Mouse (Mus musculus) small intestine, adult 2 months (tissue): ENCODE results near the gene Ccdc88c. TPM values are rescaled to one million over a fixed set of nuclear protein-coding genes. Genes with fewer than 3 reads are reported as not detected.

Experiments
- H3K27ac ChIP-seq: fragments of 200-500 bp; 2 replicates; pipeline ENCODE4 v1.5.1; 2012; ENCODE audit warnings: low read depth, low read length, control low read depth, inconsistent platforms; ENCODE audit not compliant: insufficient read depth
- H3K27me3 ChIP-seq: fragments of 200-500 bp; 2 replicates; pipeline ENCODE4 v1.6.1; 2012; ENCODE audit warnings: mild to moderate bottlenecking, moderate library complexity, low read length, inconsistent platforms; ENCODE audit not compliant: control insufficient read depth, insufficient read depth
- H3K36me3 ChIP-seq: fragments of 200-500 bp; 2 replicates; pipeline ENCODE4 v1.6.1; 2012; ENCODE audit warnings: mild to moderate bottlenecking, low read length, control low read depth, inconsistent platforms; ENCODE audit not compliant: control insufficient read depth, insufficient read depth
- H3K4me1 ChIP-seq: fragments of 200-500 bp; 2 replicates; pipeline ENCODE4 v1.6.1; 2012; ENCODE audit warnings: low read length, inconsistent platforms, mixed read lengths; ENCODE audit not compliant: control insufficient read depth, insufficient read depth, insufficient read length
- H3K4me3 ChIP-seq: fragments of 200-500 bp; 2 replicates; pipeline ENCODE4 v1.5.1; 2012; ENCODE audit warnings: low read depth, mild to moderate bottlenecking, control low read depth, inconsistent platforms, low read length, moderate library complexity
- CTCF ChIP-seq: fragments of 200-500 bp; IDR thresholded peaks from 2 replicates; pipeline ENCODE4 v1.5.1; 2012; ENCODE audit warnings: low read depth, mild to moderate bottlenecking, control low read depth, inconsistent platforms, low read length, moderate library complexity, mixed read lengths; ENCODE audit not compliant: insufficient replicate concordance, insufficient read length; ENCODE audit errors: extremely low read depth
- POLR2A ChIP-seq: fragments of 200-500 bp; IDR thresholded peaks from 2 replicates; pipeline ENCODE4 v1.6.1; 2012; ENCODE audit warnings: low read depth, mild to moderate bottlenecking, control low read depth, inconsistent platforms, low read length, moderate library complexity
- WGBS: fragments of 180-500 bp; shearing (Covaris S2); methylation state at CpG from one replicate; pipeline ENCODE4 v1.1.7; 2018; 5-methylcytosine and 5-hydroxymethylcytosine counted together
- polyA plus RNA-seq: library from polyadenylated mRNA; depleted of rRNA; stranded (reverse); fragments of >200 nt; gene quantifications from 2 replicates; pipeline ENCODE4 v1.2.3, GENCODE M21; 2012; rRNA removed

The Ccdc88c gene
- polyA plus RNA-seq, result 10.2 and 11.7 TPM in 2 replicates

GRCm38 (mm10) chr12:101028954-101029731 lies at the start of gene Ccdc88c:
Ccdc88c (minus strand) TSS chr12:101029056.
- peak within 1 kb of the TSS; percentile 71 for H3K4me3 ChIP-seq
- H3K36me3 ChIP-seq, result no peaks in the 10 kb centered on the region
- no peak; the same call in 1 of the 2 replicates for TF ChIP-seq POLR2A
- peak; percentile 98 for TF ChIP-seq CTCF
- peaks cover 20% of the 10 kb centered on the region for H3K4me1 ChIP-seq
- under 1% methylated on average over 55 of the region's 56 CpGs for WGBS
- peak within 1 kb of the TSS; percentile 75 for H3K27ac ChIP-seq
- H3K27me3 ChIP-seq, result no peaks in the 10 kb centered on the region

GRCm38 (mm10) chr12:101077955-101078354 lies 49.1 kb upstream of the Ccdc88c start:
- peaks cover 4% of the 10 kb centered on the region; the same call in 1 of the 2 replicates for H3K4me1 ChIP-seq
- TF ChIP-seq POLR2A, result no peak
- no peak for TF ChIP-seq CTCF
- H3K4me3 ChIP-seq, result no peak overlapping the region
- no peak overlapping the region for H3K27ac ChIP-seq
- no peaks in the 10 kb centered on the region for H3K27me3 ChIP-seq
- H3K36me3 ChIP-seq, result peaks cover 9% of the 10 kb centered on the region; the same call in 1 of the 2 replicates

- no peak overlapping the region for H3K4me3 ChIP-seq
- H3K4me1 ChIP-seq, result peaks cover 2% of the 10 kb centered on the region; the same call in 1 of the 2 replicates
- peaks cover 9% of the 10 kb centered on the region; the same call in 1 of the 2 replicates for H3K36me3 ChIP-seq
- H3K27ac ChIP-seq, result no peak overlapping the region
- H3K27me3 ChIP-seq, result no peaks in the 10 kb centered on the region
- 67% methylated on average over 3 of the region's 3 CpGs for WGBS
- TF ChIP-seq CTCF, result no peak
- TF ChIP-seq POLR2A, result no peak
Measured at GRCm38 (mm10) chr12:101075433-101075832, 46.6 kb upstream of the Ccdc88c start.

- H3K27ac ChIP-seq, result no peak overlapping the region
- H3K4me3 ChIP-seq, result no peak overlapping the region
- TF ChIP-seq POLR2A, result no peak
- no peak for TF ChIP-seq CTCF
- peaks cover 9% of the 10 kb centered on the region; the same call in 1 of the 2 replicates for H3K36me3 ChIP-seq
- H3K4me1 ChIP-seq, result 0 out of 2 replicates have a peak, but pooled peaks cover 2% of the 10 kb centered on the region
- no peaks in the 10 kb centered on the region for H3K27me3 ChIP-seq
- WGBS, result 71% methylated on average over 4 of the region's 4 CpGs
Measured at GRCm38 (mm10) chr12:101074821-101075429, 46.1 kb upstream of the Ccdc88c start.

GRCm38 (mm10) chr12:101069813-101070212 lies 41.0 kb upstream of the Ccdc88c start:
- no peak for TF ChIP-seq POLR2A
- no peak for TF ChIP-seq CTCF
- WGBS, result 43% methylated on average over 1 of the region's 1 CpGs
- no peaks in the 10 kb centered on the region for H3K4me1 ChIP-seq

GRCm38 (mm10) chr12:101066329-101066728 lies 37.5 kb upstream of the Ccdc88c start:
- peaks cover 35% of the 10 kb centered on the region for H3K36me3 ChIP-seq
- no peak overlapping the region for H3K27ac ChIP-seq
- H3K27me3 ChIP-seq, result no peaks in the 10 kb centered on the region
- H3K4me3 ChIP-seq, result no peak overlapping the region
- TF ChIP-seq CTCF (no peak), POLR2A (no peak)
- H3K4me1 ChIP-seq, result no peaks in the 10 kb centered on the region
- 70% methylated on average over 1 of the region's 1 CpGs for WGBS

More at GRCm38 (mm10) chr12:101069813-101070212, 41.0 kb upstream of the Ccdc88c start:
- Histone ChIP-seq H3K27ac (no peak overlapping the region), H3K36me3 (peaks cover 18% of the 10 kb centered on the region), H3K4me3 (no peak overlapping the region), H3K27me3 (no peaks in the 10 kb centered on the region)

GRCm38 (mm10) chr12:101039956-101040355 lies 11.1 kb upstream of the Ccdc88c start:
- TF ChIP-seq POLR2A (no peak), CTCF (no peak)
- no peaks in the 10 kb centered on the region for H3K27me3 ChIP-seq
- H3K4me3 ChIP-seq, result no peak overlapping the region
- no peak overlapping the region for H3K27ac ChIP-seq
- H3K4me1 ChIP-seq, result no peaks in the 10 kb centered on the region
- H3K36me3 ChIP-seq, result peaks cover 49% of the 10 kb centered on the region
